8 mouse cellular contexts compared by ENCODE assay signal in the genomic region with DNA sequence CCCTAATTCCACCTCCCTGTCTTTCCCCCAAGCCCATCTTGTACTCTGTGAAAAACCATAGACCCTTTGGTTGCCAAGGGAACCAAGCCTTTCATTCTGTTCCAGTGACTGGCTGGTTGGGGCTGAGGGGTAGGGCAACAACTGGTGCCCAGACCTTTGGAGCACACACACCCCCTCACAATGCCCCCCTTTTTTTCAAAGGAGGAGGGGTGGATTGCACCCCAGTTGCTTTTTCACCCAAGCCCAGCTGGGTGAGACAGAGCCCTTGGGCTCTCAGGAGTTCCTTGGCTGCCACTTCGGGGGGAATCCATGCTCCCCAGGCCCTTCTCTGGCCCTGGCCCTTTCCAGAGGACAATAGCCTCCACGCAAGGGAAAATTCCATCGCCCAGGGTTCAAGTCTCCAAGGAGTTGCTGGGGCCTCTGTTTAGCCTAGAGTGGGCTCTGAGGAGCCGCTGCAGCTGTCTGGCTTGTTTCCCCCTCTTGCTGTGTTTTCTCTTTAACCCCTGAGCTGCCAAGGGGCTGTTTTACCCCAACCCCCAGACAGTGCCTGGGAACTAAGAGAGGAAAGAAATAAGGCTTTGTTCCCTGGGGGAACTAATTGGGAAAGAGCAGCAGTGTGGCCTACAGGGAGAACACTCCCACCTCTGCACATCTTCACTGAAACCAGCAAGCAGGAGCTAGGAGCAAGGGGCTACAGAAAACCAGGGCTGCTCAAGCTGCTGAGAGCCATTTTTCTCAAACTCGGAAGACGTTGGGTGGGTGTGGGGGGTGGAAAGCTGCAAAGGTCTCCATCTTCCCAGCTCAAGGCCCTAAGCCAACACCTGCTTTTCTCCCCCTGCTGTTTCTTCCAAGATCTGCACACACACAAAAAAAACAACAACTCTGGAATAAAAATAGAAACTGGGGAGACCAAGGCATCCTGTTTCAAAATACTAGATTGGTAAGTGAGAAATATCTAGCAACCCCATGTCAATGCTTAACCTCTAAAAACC. TPM values are rescaled to one million over a fixed set of nuclear protein-coding genes. Genes with fewer than 3 reads are reported as not detected.
DNase-seq lines count a peak whose midpoint lies in the region; ATAC-seq lines count a peak whose summit lies in the region.

No protein-coding gene starts in this region.

- peaks cover 48% of the 10 kb centered on the region for H3K4me1 ChIP-seq in kidney, embryonic 14.5 days (ENCODE audit: control insufficient read depth, insufficient read depth, low read length)
- H3K4me1 ChIP-seq in intestine, embryonic 14.5 days (replicated peaks; ENCODE audit: control insufficient read depth, insufficient read depth, low read length), result peaks cover 42% of the 10 kb centered on the region
- H3K4me1 ChIP-seq in liver, embryonic 12.5 days, result peaks cover 39% of the 10 kb centered on the region

- ATAC-seq in kidney, embryonic 14.5 days (ENCODE audit: low FRiP score, low TSS enrichment), result peak; percentile 77
- ATAC-seq in intestine, embryonic 14.5 days (replicated peaks; ENCODE audit: low FRiP score, low TSS enrichment, low read depth), result peak; percentile 71
- ATAC-seq in liver, embryonic 12.5 days, result 0 out of 2 replicates have a peak, but pooled peaks have one; percentile 19
- ATAC-seq in erythroblast, adult 5-6 weeks (replicated peaks; ENCODE audit: low FRiP score, poor library complexity, severe bottlenecking), result no peak

- H3K4me3 ChIP-seq in kidney, embryonic 14.5 days (ENCODE audit: low read length), result no peak overlapping the region
- no peak overlapping the region for H3K4me3 ChIP-seq in intestine, embryonic 14.5 days (ENCODE audit: low read depth, low read length)
- no peak overlapping the region for H3K4me3 ChIP-seq in liver, embryonic 12.5 days

- no peaks in the 10 kb centered on the region for H3K36me3 ChIP-seq in kidney, embryonic 14.5 days (ENCODE audit: control insufficient read depth, insufficient read depth, low read length)
- H3K36me3 ChIP-seq in intestine, embryonic 14.5 days (ENCODE audit: control insufficient read depth, insufficient read depth, low read length), result no peaks in the 10 kb centered on the region
- H3K36me3 ChIP-seq in liver, embryonic 12.5 days, result no peaks in the 10 kb centered on the region

- no peak for DNase-seq in kidney, postnatal 36 days
- DNase-seq in cerebellum, postnatal 14 days, result peak; percentile 17 to 19
- DNase-seq in frontal cortex, postnatal 14 days (ENCODE audit: low spot score in 2 of 2), result peak; percentile 27 to 71
- peak; percentile 66 for DNase-seq in intestine, embryonic 14.5 days (ENCODE audit: low spot score)
- DNase-seq in right cerebral cortex, postnatal 4 days, result peak; percentile 37

- no peaks in the 10 kb centered on the region for H3K27me3 ChIP-seq in kidney, embryonic 14.5 days (ENCODE audit: control insufficient read depth, insufficient read depth, low read length)
- H3K27me3 ChIP-seq in intestine, embryonic 14.5 days (replicated peaks; ENCODE audit: control insufficient read depth, insufficient read depth, low read length), result no peaks in the 10 kb centered on the region
- H3K27me3 ChIP-seq in liver, embryonic 12.5 days (replicated peaks), result no peaks in the 10 kb centered on the region

- H3K9ac ChIP-seq in kidney, embryonic 14.5 days (ENCODE audit: low read depth, low read length), result peak overlapping the region; percentile 47; the same call in 1 of the 2 replicates
- H3K9ac ChIP-seq in intestine, embryonic 14.5 days (ENCODE audit: low read length), result peak overlapping the region; percentile 14; the same call in 1 of the 2 replicates
- H3K9ac ChIP-seq in liver, embryonic 12.5 days, result no peak overlapping the region

- peak overlapping the region; percentile 96 for H3K27ac ChIP-seq in kidney, embryonic 14.5 days (ENCODE audit: low read depth, low read length)
- H3K27ac ChIP-seq in intestine, embryonic 14.5 days (ENCODE audit: low read depth), result peak overlapping the region; percentile 92
- H3K27ac ChIP-seq in liver, embryonic 12.5 days, result no peak overlapping the region

- 3% methylated on average over 6 of the region's 6 CpGs for WGBS in kidney, embryonic 14.5 days
- WGBS in intestine, embryonic 14.5 days, result 9% methylated on average over 6 of the region's 6 CpGs
- WGBS in liver, embryonic 12.5 days (ENCODE audit: insufficient replicate concordance), result 53% methylated on average over 6 of the region's 6 CpGs

- H3K4me2 ChIP-seq in kidney, embryonic 14.5 days (replicated peaks; ENCODE audit: low read depth, low read length), result no peak overlapping the region
- H3K4me2 ChIP-seq in intestine, embryonic 14.5 days (ENCODE audit: low read length), result peak overlapping the region; percentile 22; the same call in 1 of the 2 replicates
- H3K4me2 ChIP-seq in liver, embryonic 12.5 days, result no peak overlapping the region

- no peaks in the 10 kb centered on the region for H3K9me3 ChIP-seq in kidney, embryonic 14.5 days (ENCODE audit: control insufficient read depth, low read length)
- no peaks in the 10 kb centered on the region for H3K9me3 ChIP-seq in intestine, embryonic 14.5 days (ENCODE audit: control insufficient read depth, low read length)
- no peaks in the 10 kb centered on the region for H3K9me3 ChIP-seq in liver, embryonic 12.5 days (replicated peaks)

RNA-seq across cellular contexts. Expression of a gene that starts 50.1 kb away (rescaled TPM):
- 166 and 175 TPM in 2 replicates for polyA plus RNA-seq in kidney, embryonic 14.5 days (2014; fragmentation: Nextera tagmentation; extraction: Ambion mirVana)
- polyA plus RNA-seq in intestine, embryonic 14.5 days (2014; fragmentation: Nextera tagmentation; extraction: Ambion mirVana), result 159 and 165 TPM in 2 replicates
- polyA plus RNA-seq in liver, embryonic 12.5 days (2016; fragmentation: Nextera tagmentation; extraction: Ambion mirVana), result 23.9 and 24.2 TPM in 2 replicates
- 8.8 and 12.7 TPM in 2 replicates for total RNA-seq in erythroblast, adult 5-6 weeks (2015; ENCODE audit: low replicate concordance)
- total RNA-seq in erythroblast, adult 5-6 weeks (2017; ENCODE audit: low replicate concordance), result 4.0 and 4.3 TPM in 2 replicates

Comparison
In these comparisons a context has a peak if more than half of its experiments do, and no peak if none do; other contexts are left out.
1. DNase-seq: peak in cerebellum, postnatal 14 days (2 of 2), frontal cortex, postnatal 14 days (2 of 2), intestine, embryonic 14.5 days (single experiment) and right cerebral cortex, postnatal 4 days (single experiment); none in kidney, postnatal 36 days (0 of 2).